14 mouse cellular contexts compared by ENCODE assay signal in genomic region chr2:38675366-38675969, GRCm38 (mm10). TPM values are rescaled to one million over a fixed set of nuclear protein-coding genes. Genes with fewer than 3 reads are reported as not detected.
DNase-seq lines count a peak whose midpoint lies in the region; ATAC-seq and TF ChIP-seq lines count a peak whose summit lies in the region.
"Had no signal": no experiment of that assay in that cellular context is flagged by ENCODE, and none has a peak within 500 bp of the region (broad histone marks: within the 10 kb centered on the region; RNA-seq: fewer than 3 reads in every experiment).

No protein-coding gene starts in this region.

- no peak overlapping the region for H3K4me2 ChIP-seq in lung, embryonic 14.5 days
- H3K4me2 ChIP-seq in neural tube, embryonic 12.5 days (replicated peaks), result no peak overlapping the region
- H3K4me2 ChIP-seq: embryonic facial prominence, embryonic 15.5 days; heart, embryonic 15.5 days had no signal

- DNase-seq in gastrocnemius, adult 2 months, result no peak
- DNase-seq in gastrocnemius, postnatal 4 days (ENCODE audit: low spot score in 2 of 2), result no peak
- DNase-seq in lung, embryonic 14.5 days, result peak; percentile 36
- no peak for DNase-seq in lung, postnatal 25 days (ENCODE audit: low spot score)
- no peak for DNase-seq in layer of hippocampus, adult 11-12 months (ENCODE audit: low spot score)
- DNase-seq in frontal cortex, adult 2 months (ENCODE audit: extremely low spot score in 1 of 2, low spot score in 1 of 2), result no peak
- DNase-seq: adrenal gland, postnatal 14 days; layer of hippocampus, adult 9-11 months; thymus, adult 2 months had no signal

- ATAC-seq in lung, embryonic 14.5 days (ENCODE audit: insufficient read depth), result 0 out of 2 replicates have a peak, but pooled peaks have one; percentile 24
- ATAC-seq in neural tube, embryonic 12.5 days (ENCODE audit: low FRiP score, low read depth), result peak; percentile 45; the same call in 1 of the 2 replicates

- H3K36me3 ChIP-seq in lung, embryonic 14.5 days (ENCODE audit: insufficient read depth), result no peaks in the 10 kb centered on the region
- no peaks in the 10 kb centered on the region for H3K36me3 ChIP-seq in neural tube, embryonic 12.5 days
- H3K36me3 ChIP-seq: embryonic facial prominence, embryonic 15.5 days; G1E; heart, embryonic 15.5 days had no signal

- H3K4me3 ChIP-seq in gastrocnemius, adult 2 months, result no peak overlapping the region
- H3K4me3 ChIP-seq in lung, embryonic 14.5 days (ENCODE audit: low read depth, low read length), result no peak overlapping the region
- no peak overlapping the region for H3K4me3 ChIP-seq in embryonic fibroblast, embryonic 13.5 days (ENCODE audit: insufficient read depth, low read length)
- H3K4me3 ChIP-seq in neural tube, embryonic 12.5 days, result no peak overlapping the region
- H3K4me3 ChIP-seq: embryonic facial prominence, embryonic 15.5 days; heart, embryonic 15.5 days had no signal

- no peak overlapping the region for H3K9ac ChIP-seq in lung, embryonic 14.5 days
- no peak overlapping the region for H3K9ac ChIP-seq in neural tube, embryonic 12.5 days
- H3K9ac ChIP-seq: embryonic facial prominence, embryonic 15.5 days; heart, embryonic 15.5 days had no signal

- H3K27ac ChIP-seq in gastrocnemius, adult 2 months, result no peak overlapping the region
- H3K27ac ChIP-seq in lung, embryonic 14.5 days (ENCODE audit: low read depth), result no peak overlapping the region
- no peak overlapping the region for H3K27ac ChIP-seq in embryonic fibroblast, embryonic 13.5 days (ENCODE audit: insufficient read depth, low read length)
- no peak overlapping the region for H3K27ac ChIP-seq in neural tube, embryonic 12.5 days
- H3K27ac ChIP-seq: embryonic facial prominence, embryonic 15.5 days; heart, embryonic 15.5 days had no signal

- H3K9me3 ChIP-seq in lung, embryonic 14.5 days (ENCODE audit: low read depth, low read length), result no peaks in the 10 kb centered on the region
- no peaks in the 10 kb centered on the region for H3K9me3 ChIP-seq in neural tube, embryonic 12.5 days
- H3K9me3 ChIP-seq: embryonic facial prominence, embryonic 15.5 days; G1E; heart, embryonic 15.5 days had no signal

- no peaks in the 10 kb centered on the region for H3K27me3 ChIP-seq in lung, embryonic 14.5 days (ENCODE audit: insufficient read depth, low read length)
- peaks cover 9% of the 10 kb centered on the region; the same call in 1 of the 2 replicates for H3K27me3 ChIP-seq in neural tube, embryonic 12.5 days (replicated peaks)
- H3K27me3 ChIP-seq: embryonic facial prominence, embryonic 15.5 days had no signal

- 50% methylated on average over 9 of the region's 9 CpGs for WGBS in lung, embryonic 14.5 days
- whole genome bisulfite sequencing in neural tube, embryonic 12.5 days, result 64% methylated on average over 9 of the region's 9 CpGs

- no peak for TF ChIP-seq POLR2A in embryonic fibroblast, embryonic 13.5 days (IDR thresholded peaks at IDR 0.05; ENCODE audit: low read depth, low read length)

- intact Hi-C loops in gastrocnemius, adult 2 months (cut with DNase I), result no loop called here

- no peaks in the 10 kb centered on the region for H3K4me1 ChIP-seq in lung, embryonic 14.5 days (ENCODE audit: insufficient read depth)
- peaks cover 3% of the 10 kb centered on the region for H3K4me1 ChIP-seq in embryonic fibroblast, embryonic 13.5 days (ENCODE audit: control insufficient read depth, insufficient read depth, low read length)
- no peaks in the 10 kb centered on the region for H3K4me1 ChIP-seq in neural tube, embryonic 12.5 days
- H3K4me1 ChIP-seq: embryonic facial prominence, embryonic 15.5 days; heart, embryonic 15.5 days had no signal

- TF ChIP-seq CTCF in gastrocnemius, adult 2 months (IDR thresholded peaks at IDR 0.05), result peak; percentile 20
- TF ChIP-seq CTCF in lung, embryonic 14.5 days (IDR thresholded peaks at IDR 0.05; ENCODE audit: low read depth), result peak; percentile 68
- peak; percentile 54; the same call in 1 of the 2 replicates for TF ChIP-seq CTCF in embryonic fibroblast, embryonic 13.5 days (IDR thresholded peaks at IDR 0.05; ENCODE audit: borderline replicate concordance, insufficient read depth, low read length)

RNA-seq across cellular contexts. Expression of gene Psmb7, which starts 31.6 kb away (rescaled TPM):
- 100 to 1,000 TPM; 295 to 298 TPM for total RNA-seq in gastrocnemius, adult 2 months (2021)
- 100 to 1,000 TPM; 277 to 291 TPM for total RNA-seq in gastrocnemius, postnatal 4 days (2021)
- polyA plus RNA-seq in lung, embryonic 14.5 days (2014; fragmentation: Nextera tagmentation; extraction: Ambion mirVana), result 264 and 270 TPM in 2 replicates
- polyA plus RNA-seq in embryonic fibroblast, embryonic 13.5 days (2011; ENCODE audit: insufficient read length, low read depth, missing spikeins), result 177 and 184 TPM in 2 replicates
- 290 and 299 TPM in 2 replicates for polyA plus RNA-seq in neural tube, embryonic 12.5 days (2016; fragmentation: Nextera tagmentation; extraction: Ambion mirVana)
- polyA plus RNA-seq in frontal cortex, adult 2 months (2012; rRNA removed), result 227 and 234 TPM in 2 replicates

RNA-seq across cellular contexts. Expression of gene Nr5a1, which starts 38.9 kb away (rescaled TPM):
- total RNA-seq in gastrocnemius, adult 2 months (2021), result not detected
- total RNA-seq in gastrocnemius, postnatal 4 days (2021), result under 1 TPM in 1 of 2 experiments, not detected in 1; 0.08 TPM
- 0.14 and 0.29 TPM in 2 replicates for polyA plus RNA-seq in lung, embryonic 14.5 days (2014; fragmentation: Nextera tagmentation; extraction: Ambion mirVana)
- not detected in 2 replicates for polyA plus RNA-seq in embryonic fibroblast, embryonic 13.5 days (2011; ENCODE audit: insufficient read length, low read depth, missing spikeins)
- 0.06 and 0.11 TPM in 2 replicates for polyA plus RNA-seq in neural tube, embryonic 12.5 days (2016; fragmentation: Nextera tagmentation; extraction: Ambion mirVana)
- polyA plus RNA-seq in frontal cortex, adult 2 months (2012; rRNA removed), result 0.06 and 0.11 TPM in 2 replicates
- polyA plus RNA-seq: heart, embryonic 15.5 days had no signal
